Mouse (Mus musculus) MEL (cell line): ENCODE data around the gene Rpl5.

Experiments
- CTCF ChIP-seq, 3 experiments: IDR thresholded peaks in 2 of 3; conservative IDR thresholded peaks in 1 of 3; 2 replicates each; pipeline ENCODE4 v1.5.1; 2011 to 2012; ENCODE audit warnings: low read length in 3 of 3, low read depth in 2 of 3, mild to moderate bottlenecking in 2 of 3, improper control_type of control experiment in 1 of 3, inconsistent platforms in 1 of 3, mixed read lengths in 1 of 3, moderate library complexity in 1 of 3; ENCODE audit not compliant: control insufficient read depth in 1 of 3, insufficient read depth in 1 of 3, poor library complexity in 1 of 3, severe bottlenecking in 1 of 3
- ZMIZ1 ChIP-seq: IDR thresholded peaks from 2 replicates; pipeline ENCODE4 v1.6.1; 2012; ENCODE audit warnings: low read depth, mild to moderate bottlenecking, inconsistent platforms, low read length, improper control_type of control experiment, moderate library complexity

DNA sequence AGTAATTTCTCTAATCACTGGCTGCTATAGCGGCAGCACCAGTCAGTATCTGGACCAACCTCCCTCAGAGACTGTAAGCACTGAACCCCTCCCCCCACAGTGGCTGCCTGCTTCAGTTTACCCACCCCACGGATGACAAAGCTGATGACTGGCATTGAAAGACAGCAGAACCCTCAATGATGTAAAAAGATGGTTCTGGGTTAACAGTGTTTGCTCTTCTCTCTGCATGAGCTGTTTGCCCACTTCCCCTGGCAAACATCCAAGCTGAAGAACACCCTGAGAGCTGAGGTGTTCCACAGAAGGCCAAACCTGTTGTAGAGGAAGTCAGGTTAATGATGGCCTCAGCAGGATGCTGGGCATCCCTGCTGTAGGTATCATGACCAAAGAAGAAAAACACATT is 32.3 kb downstream of the Rpl5 start:
- TF ChIP-seq CTCF (IDR thresholded peaks at IDR 0.05 in 2 of 3, conservative IDR thresholded peaks at IDR 0.05 in 1 of 3; ENCODE audit: control insufficient read depth in 1 of 3, insufficient read depth in 1 of 3, low read depth in 2 of 3, low read length in 3 of 3, poor library complexity in 1 of 3, severe bottlenecking in 1 of 3) (no peak), ZMIZ1 (no peak)
